Mouse (Mus musculus) ovary, postnatal 10 days (tissue): ENCODE measurements at regions not wholly inside any gene's neighbourhood (a gene's known extent, or its start where the extent isn't known, plus 50 kb on each side); places are given as distances from the start of the nearest gene placed in this dataset.

Source experiments
- DNase-seq: peaks from one replicate; pipeline ENCODE4 v3.0.0; 2022; ENCODE audit warnings: low spot score

GRCm38 (mm10) chr10:83819266-83819949 lies 96.7 kb downstream of the 1500009L16Rik start:
- DNase-seq = peak; percentile 45

- DNase-seq = no peak
These were observed 97.2 kb downstream of the 1500009L16Rik start for GRCm38 (mm10) chr10:83819950-83820275.

GRCm38 (mm10) chr10:83821089-83821488 lies 98.4 kb downstream of the 1500009L16Rik start:
- DNase-seq = no peak

GRCm38 (mm10) chr10:83826105-83826504 lies 103.4 kb downstream of the 1500009L16Rik start:
- no peak for DNase-seq

GRCm38 (mm10) chr10:83836351-83836750 lies 113.7 kb downstream of the 1500009L16Rik start:
- DNase-seq = no peak

GRCm38 (mm10) chr10:83840226-83840625 lies 117.6 kb downstream of the 1500009L16Rik start:
- no peak for DNase-seq

GRCm38 (mm10) chr10:83850881-83851280 lies 128.2 kb downstream of the 1500009L16Rik start:
- DNase-seq = no peak

- no peak for DNase-seq
These were observed 129.5 kb downstream of the 1500009L16Rik start for GRCm38 (mm10) chr10:83852194-83852593.

GRCm38 (mm10) chr10:83852806-83853205 lies 130.1 kb downstream of the 1500009L16Rik start:
- DNase-seq = no peak

- no peak for DNase-seq
These were observed 135.3 kb downstream of the 1500009L16Rik start for GRCm38 (mm10) chr10:83857794-83858442.

GRCm38 (mm10) chr10:83858689-83859088 lies 136.0 kb downstream of the 1500009L16Rik start:
- DNase-seq = no peak

- DNase-seq = no peak
These were observed 137.0 kb downstream of the 1500009L16Rik start for GRCm38 (mm10) chr10:83859633-83860032.

GRCm38 (mm10) chr10:83861574-83862190 lies 139.0 kb downstream of the 1500009L16Rik start:
- DNase-seq = no peak

GRCm38 (mm10) chr10:83864591-83864990 lies 141.9 kb downstream of the 1500009L16Rik start:
- DNase-seq = no peak

GRCm38 (mm10) chr10:83865929-83866328 lies 143.3 kb downstream of the 1500009L16Rik start:
- no peak for DNase-seq

GRCm38 (mm10) chr10:83871736-83872400 lies 149.2 kb downstream of the 1500009L16Rik start:
- no peak for DNase-seq

GRCm38 (mm10) chr10:83878745-83879144 lies 156.1 kb downstream of the 1500009L16Rik start:
- no peak for DNase-seq

GRCm38 (mm10) chr10:83882119-83882890 lies 159.6 kb downstream of the 1500009L16Rik start:
- DNase-seq = no peak

- no peak for DNase-seq
These were observed 160.2 kb downstream of the 1500009L16Rik start for GRCm38 (mm10) chr10:83882891-83883185.

GRCm38 (mm10) chr10:83884553-83884952 lies 161.9 kb downstream of the 1500009L16Rik start:
- DNase-seq = no peak

- DNase-seq = no peak
These were observed 165.9 kb downstream of the 1500009L16Rik start for GRCm38 (mm10) chr10:83888587-83888986.

- no peak for DNase-seq
These were observed 173.1 kb downstream of the 1500009L16Rik start for GRCm38 (mm10) chr10:83895741-83896150.
